16 mouse cellular contexts compared by ENCODE assay signal in genomic region chr14:124083126-124083525, GRCm38 (mm10).
"Had no signal": no experiment of that assay in that cellular context is flagged by ENCODE, and none has a peak within 500 bp of the region (broad histone marks: within the 10 kb centered on the region; RNA-seq: fewer than 3 reads in every experiment).

No protein-coding gene starts in this region.

- H3K4me1 ChIP-seq: neural tube, embryonic 13.5 days; neural tube, embryonic 15.5 days; stomach, embryonic 15.5 days had no signal

- H3K27me3 ChIP-seq: neural tube, embryonic 13.5 days; neural tube, embryonic 15.5 days; stomach, embryonic 15.5 days had no signal

- H3K4me2 ChIP-seq: neural tube, embryonic 13.5 days; neural tube, embryonic 15.5 days; stomach, embryonic 15.5 days had no signal

- DNase-seq: retina, postnatal 1 day; right cerebral cortex, adult 18-20 months; right cerebral cortex, postnatal 14 days; right cerebral cortex, postnatal 25 days; right cerebral cortex, postnatal 4 days; spleen, adult 18-20 months; thymus, adult 18-20 months; thymus, adult 2 months; thymus, postnatal 14 days; thymus, postnatal 25 days; thymus, postnatal 36 days; thymus, postnatal 4 days had no signal

- H3K9me3 ChIP-seq: neural tube, embryonic 13.5 days; neural tube, embryonic 15.5 days; stomach, embryonic 15.5 days had no signal

- H3K36me3 ChIP-seq: neural tube, embryonic 13.5 days; neural tube, embryonic 15.5 days; stomach, embryonic 15.5 days had no signal

- H3K9ac ChIP-seq: neural tube, embryonic 13.5 days; neural tube, embryonic 15.5 days; stomach, embryonic 15.5 days had no signal

- H3K27ac ChIP-seq: neural tube, embryonic 13.5 days; neural tube, embryonic 15.5 days; stomach, embryonic 15.5 days; stomach, postnatal 0 days had no signal

- H3K4me3 ChIP-seq: neural tube, embryonic 13.5 days; neural tube, embryonic 15.5 days; stomach, embryonic 15.5 days had no signal
